Mouse (Mus musculus) stomach, postnatal 0 days (tissue): Measurements from ENCODE around the gene Gal.

ENCODE experiments used
- CTCF ChIP-seq: IDR thresholded peaks from 2 replicates; pipeline ENCODE4 v1.5.1; 2016; ENCODE audit warnings: antibody characterized with exemption, low read depth, mild to moderate bottlenecking, moderate library complexity
- EP300 ChIP-seq: optimal IDR thresholded peaks from 2 replicates; pipeline ENCODE3; 2016; ENCODE audit warnings: antibody characterized with exemption

DNA sequence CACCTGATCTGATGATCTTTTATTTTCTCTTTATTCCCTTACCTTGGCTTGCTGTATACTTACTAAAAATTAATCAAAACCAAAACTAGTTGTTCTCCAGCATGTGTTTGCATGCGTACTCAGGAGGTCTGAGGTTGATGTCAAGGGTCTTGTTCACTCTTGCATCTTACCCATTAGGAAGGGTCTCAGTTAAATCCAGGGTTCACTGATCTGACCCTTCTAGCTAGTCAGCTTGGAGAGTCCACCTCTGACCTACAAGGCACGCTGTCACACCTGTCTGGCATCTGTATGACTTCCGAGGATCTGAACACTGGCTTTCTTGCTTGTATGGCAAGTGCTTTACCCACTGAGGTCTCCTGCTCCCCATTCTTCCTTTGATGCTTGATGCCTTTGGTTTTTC lies 36.4 kb upstream of the Gal start:
- TF ChIP-seq CTCF (no peak), EP300 (no peak)
